Mouse (Mus musculus): ENCODE measurements around the gene 0610012G03Rik.

Gene 0610012G03Rik

DNA sequence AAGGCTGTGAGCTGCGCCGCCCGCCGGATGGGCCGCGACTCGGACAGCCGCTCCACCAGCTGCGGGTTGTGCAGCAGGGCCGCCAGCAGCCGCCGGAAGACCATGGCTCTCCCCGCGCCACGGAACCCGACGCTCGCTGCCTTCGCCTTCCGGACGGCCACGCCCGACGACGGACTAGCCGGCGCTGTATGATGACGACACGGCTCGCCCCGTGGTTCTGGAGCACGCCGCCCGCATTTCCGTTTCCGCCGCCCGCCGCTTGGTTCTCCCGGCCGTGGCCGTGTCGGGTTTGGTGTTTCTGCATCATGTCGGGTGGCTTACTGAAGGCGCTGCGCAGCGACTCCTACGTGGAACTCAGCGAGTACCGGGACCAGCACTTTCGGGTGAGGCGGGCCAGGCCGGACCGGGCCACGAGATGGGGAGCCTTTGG is at the start of gene 0610012G03Rik, which contains the start of gene Ncbp2:
Gene 0610012G03Rik, minus strand, starts transcription at position 150 of the 430 bp plus-strand sequence.
Gene Ncbp2, plus strand, starts transcription at position 169 of the 430 bp plus-strand sequence.
- in situ Hi-C loops (cut with MboI, MseI): loop anchor here in 1 of 2 experiments (10.0 kb wide), 1 partner anchor 156 kb away; no protein-coding TSS in a partner anchor

GRCm38 (mm10) chr16:31996371-31996770 is 48.1 kb upstream of the 0610012G03Rik start:
- in situ Hi-C loops (cut with MboI, MseI): no loop called here

GRCm38 (mm10) chr16:31993946-31994345 is 45.7 kb upstream of the 0610012G03Rik start:
- in situ Hi-C loops (cut with MboI, MseI): no loop called here

- in situ Hi-C loops (cut with MboI, MseI): no loop called here
Measured at GRCm38 (mm10) chr16:31993195-31993594, 44.9 kb upstream of the 0610012G03Rik start.

GRCm38 (mm10) chr16:31992039-31992438 is 43.7 kb upstream of the 0610012G03Rik start:
- in situ Hi-C loops (cut with MboI, MseI): no loop called here

- in situ Hi-C loops (cut with MboI, MseI): loop anchor here in 1 of 2 experiments (5.0 kb wide), 1 partner anchor 51 kb away; no protein-coding TSS in a partner anchor
Measured at GRCm38 (mm10) chr16:31980946-31981345, 32.7 kb upstream of the 0610012G03Rik start.

GRCm38 (mm10) chr16:31979501-31979900 is 31.2 kb upstream of the 0610012G03Rik start:
- in situ Hi-C loops (cut with MboI, MseI): no loop called here

DNA sequence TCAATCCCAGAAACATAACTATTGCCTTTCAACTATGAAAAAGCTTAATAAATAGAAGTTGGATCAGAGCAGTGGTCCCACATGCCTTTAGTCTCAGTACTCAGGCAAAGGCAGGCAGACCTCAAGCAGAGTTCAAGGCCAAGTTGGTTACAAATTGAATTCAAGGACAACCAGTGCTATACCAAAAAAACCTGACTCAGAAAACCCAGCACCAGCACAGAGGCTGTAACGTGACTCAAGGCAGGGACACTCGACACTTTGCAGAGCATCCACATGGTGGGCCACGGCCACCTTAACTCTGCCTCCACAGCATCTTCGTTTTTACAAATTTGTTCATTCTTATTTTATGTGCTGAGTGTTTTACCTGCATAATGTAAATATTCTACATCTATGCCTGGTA is 27.0 kb upstream of the 0610012G03Rik start:
- in situ Hi-C loops (cut with MboI, MseI): no loop called here

DNA sequence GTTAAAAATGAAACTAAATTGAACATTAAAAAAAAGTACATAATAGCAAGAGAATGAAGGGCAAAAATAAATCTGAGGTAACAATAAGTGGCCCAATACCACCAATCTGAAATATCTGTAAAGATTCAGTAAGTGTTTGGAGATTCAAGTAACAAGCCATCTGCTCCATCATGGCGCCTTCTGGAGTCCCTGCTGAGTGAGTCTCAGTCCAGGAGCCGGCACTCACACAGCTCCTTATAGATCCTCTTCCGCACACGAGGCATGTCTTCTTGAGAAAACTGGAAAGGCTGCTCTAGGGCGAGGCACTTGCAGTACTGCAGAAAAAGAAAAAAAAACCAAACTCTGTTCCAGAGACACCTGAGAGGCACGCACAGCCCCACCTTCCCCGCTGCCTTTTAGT is 14.9 kb upstream of the 0610012G03Rik start:
- in situ Hi-C loops (cut with MboI, MseI): no loop called here

DNA sequence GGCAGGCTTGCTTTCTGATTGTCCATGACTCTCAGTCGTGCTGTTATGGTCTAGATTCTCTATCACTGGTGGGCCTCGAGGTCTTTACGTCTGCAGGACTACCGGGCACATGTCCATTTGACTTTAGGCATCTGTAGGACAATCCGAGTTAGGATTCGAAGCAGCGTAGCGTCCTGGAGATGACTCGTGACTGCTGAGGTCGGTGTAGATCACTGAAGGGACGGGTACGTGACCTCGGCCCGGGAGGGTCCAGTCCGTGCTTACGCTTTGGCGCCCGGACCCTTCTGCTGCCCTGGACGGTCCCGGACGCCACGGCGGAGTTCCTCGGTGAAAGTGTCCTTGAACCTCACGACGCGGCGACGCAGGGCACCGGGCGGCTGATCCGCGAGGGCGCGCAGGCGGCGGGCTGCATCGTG is 385 bp downstream of the 0610012G03Rik start:
- in situ Hi-C loops (cut with MboI, MseI): loop anchor here in 1 of 2 experiments (10.0 kb wide), 1 partner anchor 157 kb away; no protein-coding TSS in a partner anchor

- in situ Hi-C loops (cut with MboI, MseI): loop anchor here in 1 of 2 experiments (10.0 kb wide), 1 partner anchor 157 kb away; no protein-coding TSS in a partner anchor
Measured at GRCm38 (mm10) chr16:31947333-31947732, 961 bp downstream of the 0610012G03Rik start.

- in situ Hi-C loops (cut with MboI, MseI): loop anchor here in 1 of 2 experiments (10.0 kb wide), 1 partner anchor 159 kb away; no protein-coding TSS in a partner anchor
Measured at GRCm38 (mm10) chr16:31945986-31946385, 2.3 kb downstream of the 0610012G03Rik start.

- in situ Hi-C loops (cut with MboI, MseI): loop anchor here in 1 of 2 experiments (10.0 kb wide), 1 partner anchor 159 kb away; no protein-coding TSS in a partner anchor
Measured at GRCm38 (mm10) chr16:31945372-31945771, 2.9 kb downstream of the 0610012G03Rik start.

GRCm38 (mm10) chr16:31944698-31945255 is 3.5 kb downstream of the 0610012G03Rik start:
- in situ Hi-C loops (cut with MboI, MseI): loop anchor here in 1 of 2 experiments (10.0 kb wide), 1 partner anchor 160 kb away; no protein-coding TSS in a partner anchor

GRCm38 (mm10) chr16:31943980-31944379 is 4.3 kb downstream of the 0610012G03Rik start:
- in situ Hi-C loops (cut with MboI, MseI): loop anchor here in 1 of 2 experiments (10.0 kb wide), 1 partner anchor 161 kb away; no protein-coding TSS in a partner anchor

- in situ Hi-C loops (cut with MboI, MseI): loop anchor here in 1 of 2 experiments (10.0 kb wide), 1 partner anchor 164 kb away; no protein-coding TSS in a partner anchor
Measured at GRCm38 (mm10) chr16:31940586-31940985, 7.7 kb downstream of the 0610012G03Rik start.

DNA sequence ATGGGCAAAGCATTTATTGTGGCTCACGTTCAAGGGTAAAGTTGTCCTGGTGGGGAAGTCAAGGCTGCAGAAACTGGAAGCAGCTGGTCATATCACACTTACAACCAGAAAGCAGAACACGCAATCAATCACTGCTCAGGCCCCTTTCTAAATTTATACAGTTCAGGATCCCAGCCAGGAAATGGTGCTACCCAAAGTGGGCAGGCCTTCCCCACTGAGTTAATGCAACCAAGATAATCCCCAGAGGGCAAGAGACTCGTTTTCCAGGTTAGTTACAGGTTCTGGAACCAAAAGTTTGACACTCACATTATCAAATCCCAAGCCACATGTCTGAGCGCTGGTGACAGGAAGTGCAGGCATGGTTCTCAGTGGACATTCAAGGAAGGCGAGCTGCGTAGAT is 9.4 kb downstream of the 0610012G03Rik start:
- in situ Hi-C loops (cut with MboI, MseI): no loop called here

DNA sequence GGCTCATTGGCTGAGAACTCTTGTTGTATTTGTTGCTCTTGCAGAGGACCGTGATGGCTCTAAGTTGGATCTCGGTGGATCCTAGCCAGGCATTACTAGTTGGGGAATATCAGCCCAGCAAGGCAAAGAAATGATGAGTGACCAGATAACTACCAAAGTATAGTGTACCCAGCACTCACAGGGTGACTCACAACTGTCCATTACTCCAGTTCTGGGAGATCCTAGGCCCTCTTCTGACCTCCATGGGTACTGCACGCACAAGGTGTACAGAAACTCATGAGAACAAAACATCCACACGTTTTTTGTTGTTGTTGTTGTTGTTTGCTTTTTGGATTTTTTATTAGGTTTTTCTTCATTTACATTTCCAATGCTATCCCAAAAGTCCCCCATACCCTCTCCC is 11.7 kb downstream of the 0610012G03Rik start:
- in situ Hi-C loops (cut with MboI, MseI): no loop called here

GRCm38 (mm10) chr16:31935091-31935979 is 13.0 kb downstream of the 0610012G03Rik start:
- in situ Hi-C loops (cut with MboI, MseI): no loop called here

GRCm38 (mm10) chr16:31934550-31935010 is 13.7 kb downstream of the 0610012G03Rik start:
- in situ Hi-C loops (cut with MboI, MseI): no loop called here

- in situ Hi-C loops (cut with MboI, MseI): no loop called here
Measured at GRCm38 (mm10) chr16:31933751-31934549, 14.3 kb downstream of the 0610012G03Rik start, which contains the start of gene Pigz. TSS of gene Pigz (plus strand) at chr16:31933851.
